Mouse (Mus musculus): ENCODE data around the gene Was.
"Not testable (repeated sequence)": the region's sequence is repeated elsewhere in the genome, so short reads cannot be mapped to it uniquely, and the experiment has no call there.

The Was gene

GRCm38 (mm10) chrX:8090346-8090953, at the start of gene Was:
Gene Was, minus strand, starts transcription at chrX:8090498.
- DNase-seq (ENCODE audit: low read depth, low spot score): no peak

GRCm38 (mm10) chrX:8139480-8139879, 49.2 kb upstream of the Was start:
- DNase-seq (ENCODE audit: low read depth, low spot score): no peak

- DNase-seq (ENCODE audit: low read depth, low spot score): no peak
Measured at GRCm38 (mm10) chrX:8135886-8136285, 45.6 kb upstream of the Was start.

- DNase-seq (ENCODE audit: low read depth, low spot score): peak; percentile 89
Measured at GRCm38 (mm10) chrX:8132017-8132976, 42.0 kb upstream of the Was start, which contains the start of gene Wdr13. Gene Wdr13, minus strand, starts transcription at chrX:8132892.

- DNase-seq (ENCODE audit: low read depth, low spot score): no peak
Measured at GRCm38 (mm10) chrX:8131393-8131792, 41.1 kb upstream of the Was start.

GRCm38 (mm10) chrX:8125235-8125634, 34.9 kb upstream of the Was start:
- no peak for DNase-seq (ENCODE audit: low read depth, low spot score)

GRCm38 (mm10) chrX:8123821-8124470, 33.6 kb upstream of the Was start:
- no peak for DNase-seq (ENCODE audit: low read depth, low spot score)

- no peak for DNase-seq (ENCODE audit: low read depth, low spot score)
Measured at GRCm38 (mm10) chrX:8117264-8117663, 27.0 kb upstream of the Was start.

- DNase-seq (ENCODE audit: low read depth, low spot score): no peak
Measured at GRCm38 (mm10) chrX:8115275-8115674, 25.0 kb upstream of the Was start.

- DNase-seq (ENCODE audit: low read depth, low spot score): no peak
Measured at GRCm38 (mm10) chrX:8105019-8105418, 14.7 kb upstream of the Was start.

- DNase-seq (ENCODE audit: low read depth, low spot score): no peak
Measured at GRCm38 (mm10) chrX:8102213-8102668, 11.9 kb upstream of the Was start.

- DNase-seq (ENCODE audit: low read depth, low spot score): peak; percentile 85
Measured at GRCm38 (mm10) chrX:8101017-8101416, 10.7 kb upstream of the Was start.

GRCm38 (mm10) chrX:8099435-8099834, 9.1 kb upstream of the Was start:
- no peak for DNase-seq (ENCODE audit: low read depth, low spot score)

GRCm38 (mm10) chrX:8096787-8097242, 6.5 kb upstream of the Was start:
- DNase-seq (ENCODE audit: low read depth, low spot score): peak; percentile 95

GRCm38 (mm10) chrX:8096068-8096786, 5.9 kb upstream of the Was start:
- DNase-seq (ENCODE audit: low read depth, low spot score): not testable (repeated sequence)

GRCm38 (mm10) chrX:8095546-8095945, 5.2 kb upstream of the Was start:
- DNase-seq (ENCODE audit: low read depth, low spot score): no peak

GRCm38 (mm10) chrX:8090954-8091347, 653 bp upstream of the Was start:
- not testable (repeated sequence) for DNase-seq (ENCODE audit: low read depth, low spot score)

- no peak for DNase-seq (ENCODE audit: low read depth, low spot score)
Measured at GRCm38 (mm10) chrX:8089746-8090145, 552 bp downstream of the Was start.

- no peak for DNase-seq (ENCODE audit: low read depth, low spot score)
Measured at GRCm38 (mm10) chrX:8085611-8086010, 4.7 kb downstream of the Was start.

- no peak for DNase-seq (ENCODE audit: low read depth, low spot score)
Measured at GRCm38 (mm10) chrX:8084771-8085259, 5.5 kb downstream of the Was start.

GRCm38 (mm10) chrX:8075104-8075503, 15.2 kb downstream of the Was start:
- DNase-seq (ENCODE audit: low read depth, low spot score): no peak
